Mouse (Mus musculus) heart, adult 18-20 months (tissue): ENCODE data around the gene Dusp5. TPM values are rescaled to one million over a fixed set of nuclear protein-coding genes. Genes with fewer than 3 reads are reported as not detected.
"Not testable (repeated sequence)": the region's sequence is repeated elsewhere in the genome, so short reads cannot be mapped to it uniquely, and the experiment has no call there.

ENCODE experiments used
- DNase-seq, 2 experiments: peaks; one replicate each; pipeline ENCODE4 v3.0.0; 2021 to 2022; ENCODE audit warnings: mixed read lengths in 1 of 2
- long read RNA-seq, 2 experiments: library from polyadenylated mRNA; stranded (forward); transcript quantifications; one replicate each; pipeline ENCODE4 v2.0.0; 2021
- total RNA-seq, 2 experiments: library from RNA; stranded (reverse); gene quantifications; 2 replicates each; pipeline ENCODE4 v1.2.3; 2021

Gene Dusp5
- total RNA-seq = 1 to 10 TPM; 3.3 to 4.2 TPM
- long read RNA-seq, experiment 1, partial matches to known transcripts = 0 of 5 reads
- long read RNA-seq, experiment 1, other reads (novel, unspliced or antisense) = 2 of 5 reads
- long read RNA-seq, experiment 2 = 0 reads

GRCm38 (mm10) chr19:53528752-53529454 lies at the start of gene Dusp5:
Gene Dusp5, plus strand, starts transcription at chr19:53529109.
- DNase-seq = peak; percentile 97 to 99

- no peak for DNase-seq
Observed at GRCm38 (mm10) chr19:53479590-53479989, 49.3 kb upstream of the Dusp5 start.

GRCm38 (mm10) chr19:53482093-53482492 lies 46.8 kb upstream of the Dusp5 start:
- no peak for DNase-seq

- DNase-seq = no peak
Observed at GRCm38 (mm10) chr19:53482527-53482926, 46.4 kb upstream of the Dusp5 start.

GRCm38 (mm10) chr19:53483984-53484383 lies 44.9 kb upstream of the Dusp5 start:
- no peak for DNase-seq

- DNase-seq = no peak
Observed at GRCm38 (mm10) chr19:53484918-53485317, 44.0 kb upstream of the Dusp5 start.

GRCm38 (mm10) chr19:53489187-53489586 lies 39.7 kb upstream of the Dusp5 start:
- DNase-seq = no peak

- no peak for DNase-seq
Observed at GRCm38 (mm10) chr19:53489910-53490309, 39.0 kb upstream of the Dusp5 start.

- DNase-seq = no peak
Observed at GRCm38 (mm10) chr19:53490898-53491297, 38.0 kb upstream of the Dusp5 start.

GRCm38 (mm10) chr19:53492528-53492927 lies 36.4 kb upstream of the Dusp5 start:
- DNase-seq = no peak

GRCm38 (mm10) chr19:53493866-53494265 lies 35.0 kb upstream of the Dusp5 start:
- peak; percentile 53 to 77 for DNase-seq

- no peak for DNase-seq
Observed at GRCm38 (mm10) chr19:53497910-53498309, 31.0 kb upstream of the Dusp5 start.

- no peak for DNase-seq
Observed at GRCm38 (mm10) chr19:53499049-53499448, 29.9 kb upstream of the Dusp5 start.

GRCm38 (mm10) chr19:53499451-53499940 lies 29.4 kb upstream of the Dusp5 start:
- no peak for DNase-seq

GRCm38 (mm10) chr19:53500298-53501006 lies 28.5 kb upstream of the Dusp5 start:
- DNase-seq = peak; percentile 50 to 57

- DNase-seq = not testable (repeated sequence)
Observed at GRCm38 (mm10) chr19:53501239-53501638, 27.7 kb upstream of the Dusp5 start.

- no peak for DNase-seq
Observed at GRCm38 (mm10) chr19:53501765-53502164, 27.1 kb upstream of the Dusp5 start.

GRCm38 (mm10) chr19:53502891-53503371 lies 26.0 kb upstream of the Dusp5 start:
- DNase-seq = no peak

GRCm38 (mm10) chr19:53504181-53504580 lies 24.7 kb upstream of the Dusp5 start:
- DNase-seq = peak in 1 of 2 experiments; percentile 31

GRCm38 (mm10) chr19:53505728-53506127 lies 23.2 kb upstream of the Dusp5 start:
- DNase-seq = no peak

- DNase-seq = peak in 1 of 2 experiments; percentile 40
Observed at GRCm38 (mm10) chr19:53507497-53507896, 21.4 kb upstream of the Dusp5 start.

- DNase-seq = no peak
Observed at GRCm38 (mm10) chr19:53511244-53511934, 17.5 kb upstream of the Dusp5 start.
